ENCODE assay signal across 11 mouse cellular contexts in the genomic region with DNA sequence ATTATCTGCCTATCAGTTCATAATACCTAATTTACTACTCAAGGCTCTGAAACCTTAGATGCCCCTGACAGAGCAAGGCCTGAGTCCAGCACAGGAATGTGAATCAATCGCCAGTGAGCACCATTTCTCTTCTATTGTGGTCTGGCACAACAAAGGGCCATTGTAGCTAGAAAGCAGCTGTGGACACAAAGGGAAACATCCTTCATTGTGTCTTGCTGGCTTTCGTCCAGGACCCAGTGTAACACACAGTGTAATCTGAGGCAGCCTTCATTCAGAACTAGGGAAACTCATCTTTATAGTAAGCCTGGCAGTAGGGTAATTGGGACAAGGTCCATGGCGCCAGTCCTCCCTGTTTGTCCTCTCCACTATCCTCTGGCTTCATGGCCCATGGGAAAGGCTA.
DNase-seq lines count a peak whose midpoint lies in the region; ATAC-seq and TF ChIP-seq lines count a peak whose summit lies in the region.
"Had no signal": no experiment of that assay in that cellular context is flagged by ENCODE, and none has a peak within 500 bp of the region (broad histone marks: within the 10 kb centered on the region; RNA-seq: fewer than 3 reads in every experiment).

No protein-coding gene starts in this region.

- no peaks in the 10 kb centered on the region for H3K27me3 ChIP-seq in C2C12 (ENCODE audit: control insufficient read depth, insufficient read depth, insufficient read length)
- H3K27me3 ChIP-seq in thymus, adult 2 months (ENCODE audit: control insufficient read depth, insufficient read depth, low read length), result no peaks in the 10 kb centered on the region
- H3K27me3 ChIP-seq: lung, embryonic 15.5 days had no signal

- TF ChIP-seq POLR2A in thymus, adult 2 months (IDR thresholded peaks at IDR 0.05; ENCODE audit: control insufficient read depth, extremely low read depth, insufficient read depth, low read length, poor library complexity), result no peak

- no peaks in the 10 kb centered on the region for H3K79me3 ChIP-seq in C2C12 (ENCODE audit: low read depth)

- intact Hi-C loops in gastrocnemius, postnatal 14 days (cut with DNase I; ENCODE audit: low total_unique reads), result no loop called here
- intact Hi-C loops in left cerebral cortex, postnatal 25 days (cut with DNase I), result loop anchor here (5.0 kb wide), 3 partner anchors 114 to 234 kb away; partner anchors contain the start of gene Apob

- WGBS in thymus, adult 2 months, result 82% methylated on average over 3 of the region's 3 CpGs

- no peak overlapping the region for H3K27ac ChIP-seq in thymus, adult 2 months (ENCODE audit: control insufficient read depth, insufficient read depth, low read length)
- H3K27ac ChIP-seq: lung, embryonic 15.5 days had no signal

- TF ChIP-seq CTCF in C2C12 (IDR thresholded peaks at IDR 0.05; ENCODE audit: control insufficient read depth, insufficient read depth, insufficient read length), result no peak
- TF ChIP-seq CTCF in thymus, adult 2 months (IDR thresholded peaks at IDR 0.05; ENCODE audit: borderline replicate concordance, control insufficient read depth, extremely low read depth, insufficient read depth, low read length, poor library complexity), result no peak

- H3K4me3 ChIP-seq in C2C12 (ENCODE audit: insufficient read depth, poor library complexity, severe bottlenecking), result no peak overlapping the region
- no peak overlapping the region for H3K4me3 ChIP-seq in thymus, adult 2 months (ENCODE audit: control insufficient read depth, insufficient read depth, low read length)
- H3K4me3 ChIP-seq: lung, embryonic 15.5 days had no signal

- H3ac ChIP-seq in C2C12 (ENCODE audit: control insufficient read depth, insufficient read length, low read depth), result no peak overlapping the region

- H3K79me2 ChIP-seq in C2C12 (ENCODE audit: control insufficient read depth, insufficient read depth), result no peaks in the 10 kb centered on the region

- H3K4me1 ChIP-seq in thymus, adult 2 months (replicated peaks; ENCODE audit: control insufficient read depth, insufficient read depth, low read length), result no peaks in the 10 kb centered on the region
- H3K4me1 ChIP-seq: lung, embryonic 15.5 days had no signal

- peak; percentile 10 for DNase-seq in gastrocnemius, postnatal 14 days
- no peak for DNase-seq in gastrocnemius, adult 8-10 months (ENCODE audit: low spot score in 2 of 2)
- peak; percentile 14 for DNase-seq in cerebellum, adult 9-11 months
- DNase-seq in left cerebral cortex, postnatal 25 days (ENCODE audit: low spot score in 2 of 2), result peak; percentile 9 to 38
- DNase-seq in thymus, adult 2 months, result no peak
- DNase-seq in ovary, postnatal 36 days (ENCODE audit: low spot score), result no peak
- DNase-seq: adrenal gland, postnatal 10 days; thymus, postnatal 14 days had no signal

- no peak for ATAC-seq in megakaryocyte-erythroid progenitor cell, adult 5-6 weeks (replicated peaks; ENCODE audit: low FRiP score, low TSS enrichment, poor library complexity, severe bottlenecking)

- no peaks in the 10 kb centered on the region for H3K36me3 ChIP-seq in C2C12 (ENCODE audit: control insufficient read depth, insufficient read depth)
- H3K36me3 ChIP-seq in thymus, adult 2 months (ENCODE audit: control insufficient read depth, insufficient read depth, low read length), result no peaks in the 10 kb centered on the region
- H3K36me3 ChIP-seq: lung, embryonic 15.5 days had no signal

TF ChIP-seq in C2C12, 6 proteins besides CTCF, POLR2A, EP300 and RAD21:
- TF ChIP-seq MAX (IDR thresholded peaks at IDR 0.05) (no peak), MYOD1 (IDR thresholded peaks at IDR 0.05; ENCODE audit: control insufficient read depth, insufficient read length, low read depth) (peak; percentile 96)

Comparison
In these comparisons a context has a peak if more than half of its experiments do, and no peak if none do; other contexts are left out.
1. DNase-seq: peak in gastrocnemius, postnatal 14 days (single experiment), cerebellum, adult 9-11 months (single experiment) and left cerebral cortex, postnatal 25 days (2 of 2); none in gastrocnemius, adult 8-10 months (0 of 2), thymus, adult 2 months (single experiment) and ovary, postnatal 36 days (single experiment).